Mouse (Mus musculus) adrenal gland, adult 18-20 months (tissue): ENCODE measurements at regions not wholly inside any gene's neighbourhood (a gene's known extent, or its start where the extent isn't known, plus 50 kb on each side); places are given as distances from the start of the nearest gene placed in this dataset.
"Not testable (repeated sequence)": the region's sequence is repeated elsewhere in the genome, so short reads cannot be mapped to it uniquely, and the experiment has no call there.

Experiments
- DNase-seq, 2 experiments: peaks; one replicate each; pipeline ENCODE4 v3.0.0; 2021 to 2022; ENCODE audit warnings: low spot score in 2 of 2

DNA sequence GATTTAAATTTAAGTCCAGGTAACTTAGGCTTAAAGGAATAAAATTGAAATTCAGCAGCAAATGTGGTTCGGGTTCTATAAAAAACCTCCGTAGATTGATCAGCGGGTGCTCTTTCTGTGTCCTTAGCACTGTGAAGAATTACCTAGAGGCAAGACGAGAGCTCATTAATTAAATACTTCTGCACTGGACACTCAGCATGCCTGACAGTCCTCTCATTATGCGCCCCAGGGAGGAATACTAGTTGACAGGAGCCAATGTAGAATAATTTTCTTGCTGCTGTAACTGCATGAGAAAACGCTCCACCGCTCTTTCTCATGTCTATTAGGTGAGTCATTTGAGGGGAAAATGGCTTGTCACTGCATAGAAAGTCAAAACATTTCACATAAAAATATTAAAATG, 228.1 kb downstream of the Brms1l start:
- no peak for DNase-seq

DNA sequence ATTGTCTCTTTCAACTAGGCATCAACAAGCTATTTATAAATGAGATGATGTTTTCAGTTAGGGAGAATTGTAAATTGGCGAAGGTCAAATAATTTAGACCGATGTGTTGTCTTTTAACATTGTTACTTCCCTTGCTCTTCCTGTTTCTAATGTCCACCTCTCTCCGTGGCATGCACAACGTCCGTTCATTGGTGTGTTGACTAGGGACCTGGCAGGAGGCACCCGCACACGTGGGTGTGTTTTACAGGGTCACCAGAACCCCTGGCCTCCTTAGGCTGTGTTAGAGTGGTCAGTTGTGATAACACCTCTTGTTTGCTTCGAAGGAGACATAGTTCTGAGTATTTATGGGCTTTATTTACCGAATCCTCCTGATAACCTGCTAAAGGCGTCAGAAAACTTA, 222.8 kb downstream of the Brms1l start:
- DNase-seq = no peak

DNA sequence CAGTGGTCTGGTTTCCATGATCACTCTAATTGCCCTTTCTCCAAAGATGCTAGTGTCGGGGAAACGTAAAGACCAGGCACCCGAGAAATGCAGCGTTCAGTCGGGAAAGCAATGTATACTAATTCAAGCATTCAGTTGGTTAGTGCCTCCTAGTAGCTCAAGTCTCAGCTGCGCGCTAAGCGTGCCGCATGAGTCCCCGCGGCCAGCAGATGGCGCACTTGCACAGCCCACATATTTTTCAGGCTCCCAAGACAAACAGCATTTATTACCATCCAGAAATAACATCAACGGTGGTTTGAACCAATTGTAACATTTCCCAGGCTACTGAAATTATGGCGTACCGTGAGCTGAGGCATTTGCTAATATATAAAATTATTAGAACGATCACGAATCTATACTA, 222.3 kb downstream of the Brms1l start:
- DNase-seq = peak; percentile 73 to 76

- DNase-seq = no peak
These were observed 219.3 kb downstream of the Brms1l start for GRCm38 (mm10) chr12:56055382-56055781.

GRCm38 (mm10) chr12:56046050-56046449, 209.9 kb downstream of the Brms1l start:
- DNase-seq = no peak

DNA sequence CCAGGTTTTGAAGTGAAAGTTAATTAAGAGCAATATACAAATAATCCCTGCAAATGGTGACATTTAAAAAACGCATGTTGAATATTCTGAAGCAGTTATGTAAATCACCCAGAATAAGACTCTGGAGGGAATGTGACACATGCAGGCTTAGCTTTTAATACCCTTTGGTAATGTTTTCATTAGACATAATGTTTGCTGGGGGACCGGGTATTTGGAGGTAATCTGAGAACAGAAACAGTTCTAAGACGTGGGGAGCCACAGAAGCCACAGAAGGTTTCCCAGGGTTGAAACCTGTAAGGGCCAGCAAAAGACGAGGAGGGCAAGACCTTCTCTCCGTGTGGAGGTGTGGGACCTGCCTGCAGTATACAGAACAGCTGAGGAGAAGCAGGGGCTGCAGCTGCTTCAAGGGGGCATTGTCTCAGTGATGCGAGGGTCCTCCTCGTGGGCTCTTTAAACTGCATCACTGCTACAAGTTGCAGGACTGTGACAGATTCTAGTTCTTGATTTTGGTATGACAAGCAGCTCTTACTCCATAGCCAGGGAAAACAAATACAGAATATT, 184.9 kb downstream of the Brms1l start:
- no peak for DNase-seq

- DNase-seq = no peak
These were observed 184.4 kb downstream of the Brms1l start for GRCm38 (mm10) chr12:56020547-56020946.

- no peak for DNase-seq
These were observed 173.9 kb downstream of the Brms1l start for GRCm38 (mm10) chr12:56009976-56010375.

DNA sequence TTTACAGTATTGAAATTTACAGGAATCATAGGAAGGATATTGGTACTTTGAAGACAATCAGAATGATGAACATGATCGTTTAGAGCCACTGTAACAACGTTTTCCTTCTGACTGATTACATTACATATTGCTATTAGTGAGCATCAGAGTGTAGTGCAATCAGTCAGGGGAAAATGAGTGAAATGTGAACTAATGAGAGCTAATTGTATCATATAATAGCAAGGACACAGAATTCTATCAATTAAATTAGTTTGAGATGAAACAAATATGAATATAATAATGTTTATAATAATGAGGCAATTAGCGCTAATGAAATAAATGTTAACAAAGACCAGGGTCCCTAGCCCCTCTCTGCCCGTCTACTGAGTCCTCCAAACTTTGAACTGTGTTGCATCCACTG, 169.7 kb downstream of the Brms1l start:
- no peak for DNase-seq

- DNase-seq = no peak
These were observed 169.2 kb downstream of the Brms1l start for GRCm38 (mm10) chr12:56005321-56005720.

DNA sequence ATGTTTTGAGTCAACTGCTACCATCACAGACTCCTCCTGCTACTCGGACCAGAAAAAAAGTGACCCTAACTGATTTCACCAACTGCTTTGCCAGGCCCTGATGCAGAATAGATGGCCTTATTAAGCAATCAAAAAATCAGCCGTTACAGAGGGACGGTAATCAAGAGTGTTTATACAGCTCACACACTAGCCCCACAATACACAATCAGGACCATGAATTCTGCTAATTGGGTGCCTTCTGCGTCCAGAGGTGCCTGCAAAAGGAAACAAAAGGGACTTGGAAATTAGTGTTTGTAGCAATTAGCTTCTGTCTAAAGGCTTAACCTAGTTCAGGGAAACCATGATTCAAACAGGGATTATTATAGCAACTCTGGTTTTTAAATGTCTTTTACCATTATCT, 168.4 kb downstream of the Brms1l start:
- no peak for DNase-seq

- no peak for DNase-seq
These were observed 167.4 kb downstream of the Brms1l start for GRCm38 (mm10) chr12:56003561-56003960.

DNA sequence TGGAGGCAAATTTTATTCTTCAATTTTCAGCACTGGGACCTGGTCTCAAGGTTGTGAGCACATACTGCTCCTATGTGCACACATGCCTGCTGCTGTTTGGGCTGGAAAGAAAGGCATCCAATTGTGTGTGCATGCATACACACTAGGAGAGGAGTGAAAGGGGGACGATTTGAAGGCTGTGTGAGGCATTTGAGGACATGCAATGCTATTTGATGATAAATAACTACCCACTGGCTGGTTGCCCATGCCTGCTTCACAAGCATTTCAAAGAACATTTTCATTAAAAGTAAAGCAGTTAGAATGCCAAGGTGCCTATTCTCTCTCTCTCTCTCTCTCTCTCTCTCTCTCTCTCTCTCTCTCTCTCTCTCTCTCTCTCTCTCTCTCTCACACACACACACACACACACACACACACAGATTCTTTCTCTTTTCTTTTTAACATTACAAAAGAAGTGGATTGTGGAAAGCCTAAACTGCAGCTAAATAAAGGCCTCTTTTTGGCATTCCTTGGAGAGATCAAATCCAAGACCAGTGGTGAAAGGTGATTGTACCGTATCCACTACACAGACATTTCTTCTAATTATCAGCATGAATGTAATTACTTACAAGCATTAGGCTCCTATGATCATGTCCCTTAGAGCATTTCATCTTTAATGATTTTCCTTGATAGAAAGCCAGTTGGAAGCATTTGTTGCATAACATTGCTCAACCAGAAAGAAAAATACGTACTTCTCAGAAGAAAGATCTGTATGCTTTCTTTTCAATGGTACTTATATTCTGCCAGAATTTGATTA, 160.7 kb downstream of the Brms1l start:
- DNase-seq = peak in 1 of 2 experiments; percentile 2

- no peak for DNase-seq
These were observed 147.6 kb downstream of the Brms1l start for GRCm38 (mm10) chr12:55983565-55984351.

- DNase-seq = no peak
These were observed 147.0 kb downstream of the Brms1l start for GRCm38 (mm10) chr12:55983128-55983527.

- no peak for DNase-seq
These were observed 138.1 kb downstream of the Brms1l start for GRCm38 (mm10) chr12:55974262-55974661.

- DNase-seq = not testable (repeated sequence)
These were observed 123.2 kb downstream of the Brms1l start for GRCm38 (mm10) chr12:55959319-55959718.

DNA sequence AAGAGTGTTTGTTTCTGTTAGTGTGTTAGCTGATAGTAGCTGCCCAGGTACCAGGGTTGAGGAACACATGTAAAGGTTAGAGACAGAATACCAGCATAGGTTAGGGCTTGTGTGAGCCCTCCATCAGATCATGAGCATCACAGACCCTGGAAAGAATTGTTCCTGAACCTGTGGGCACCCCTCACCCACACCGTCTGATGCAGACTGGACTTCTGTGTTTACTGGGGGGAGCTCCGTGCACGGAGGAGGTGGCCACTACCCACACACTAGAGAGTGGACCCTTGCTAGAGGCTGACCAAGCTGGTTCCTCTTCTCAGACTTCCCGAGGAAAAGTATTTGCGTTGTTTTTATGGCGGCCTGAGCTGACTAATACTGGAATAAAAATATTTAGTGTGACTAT, 104.4 kb downstream of the Brms1l start:
- DNase-seq = no peak

DNA sequence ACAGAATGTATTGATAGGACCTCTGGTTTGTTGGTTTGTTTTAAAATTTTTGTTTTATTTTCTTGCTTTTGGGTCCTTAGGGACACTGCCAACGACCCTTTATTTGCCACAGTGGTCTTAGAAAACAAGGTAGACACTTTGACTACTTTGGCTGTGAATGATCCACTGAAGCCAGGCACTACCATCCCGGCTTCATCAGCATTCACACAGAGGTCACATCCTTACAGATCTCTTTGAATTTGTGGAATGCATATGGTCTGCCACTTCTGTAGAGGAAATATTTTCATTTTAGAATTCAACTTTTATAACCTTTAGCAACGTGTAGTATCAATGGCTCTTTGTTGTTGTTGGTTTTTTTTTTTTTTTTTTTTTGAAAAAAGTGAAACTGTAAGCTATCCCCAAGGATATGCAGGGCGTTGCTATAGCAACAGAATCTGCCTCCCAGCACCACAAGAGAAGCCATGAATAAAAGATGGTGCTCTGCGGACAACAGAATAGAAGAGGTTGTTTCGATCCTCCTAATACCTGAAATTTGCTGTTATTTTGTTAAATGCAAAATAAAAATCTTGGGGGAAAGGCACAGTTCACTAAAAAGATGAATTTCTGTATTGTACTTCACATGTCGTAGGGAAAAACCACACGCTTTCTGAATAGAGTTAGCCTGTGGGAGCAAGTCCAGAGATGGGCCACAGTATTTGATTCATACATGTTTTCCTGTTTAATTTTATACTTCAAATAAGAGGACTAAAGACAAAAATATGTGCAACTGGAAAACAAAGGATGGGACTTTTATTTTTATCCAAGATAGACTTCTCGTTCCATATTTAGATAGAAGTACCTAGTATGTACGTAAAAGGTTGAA, 103.4 kb downstream of the Brms1l start:
- no peak for DNase-seq

DNA sequence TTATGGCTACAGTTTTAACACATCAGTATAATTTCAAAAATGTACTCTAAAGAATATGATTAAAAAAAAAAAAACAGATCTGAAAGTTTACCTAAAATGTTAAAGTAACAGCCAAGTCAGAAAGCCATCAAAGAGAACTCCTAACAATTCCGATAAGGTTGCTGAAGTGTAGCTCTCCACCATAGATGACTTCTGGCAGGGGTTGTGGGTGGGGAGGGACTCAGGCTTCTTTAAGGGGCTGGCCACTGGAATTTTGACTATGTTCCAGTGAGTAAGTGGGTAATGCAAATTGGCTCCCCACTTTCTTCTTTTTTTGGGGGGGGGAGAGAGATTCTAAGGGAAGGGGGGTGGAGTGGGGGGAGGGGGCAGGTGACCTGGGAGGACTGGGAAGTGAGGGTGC, 98.0 kb downstream of the Brms1l start:
- DNase-seq = no peak

GRCm38 (mm10) chr12:55933417-55933816, 97.3 kb downstream of the Brms1l start:
- no peak for DNase-seq
